In genomic region chr2:59407512-59407988, GRCm38 (mm10) we compare ENCODE assay signal across 8 mouse cellular contexts.
DNase-seq lines count a peak whose midpoint lies in the region; ATAC-seq and TF ChIP-seq lines count a peak whose summit lies in the region.

No protein-coding gene starts in this region.

- TF ChIP-seq POLR2A in thymus, adult 2 months (IDR thresholded peaks at IDR 0.05; ENCODE audit: control insufficient read depth, extremely low read depth, insufficient read depth, low read length, poor library complexity): no peak

- TF ChIP-seq CTCF in layer of hippocampus, adult 2 months (conservative IDR thresholded peaks at IDR 0.05): no peak; the same call in 1 of the 2 replicates
- no peak for TF ChIP-seq CTCF in thymus, adult 2 months (IDR thresholded peaks at IDR 0.05; ENCODE audit: borderline replicate concordance, control insufficient read depth, extremely low read depth, insufficient read depth, low read length, poor library complexity)

- H3K4me2 ChIP-seq in midbrain, embryonic 11.5 days: no peak overlapping the region

- WGBS in midbrain, embryonic 11.5 days: 61% methylated on average over 13 of the region's 13 CpGs
- WGBS in thymus, adult 2 months: 98% methylated on average over 13 of the region's 13 CpGs

- no peaks in the 10 kb centered on the region for H3K36me3 ChIP-seq in midbrain, embryonic 11.5 days (ENCODE audit: control insufficient read depth, insufficient read depth, low read length)
- no peaks in the 10 kb centered on the region for H3K36me3 ChIP-seq in thymus, adult 2 months (ENCODE audit: control insufficient read depth, insufficient read depth, low read length)

- H3K4me3 ChIP-seq in layer of hippocampus, adult 2 months: no peak overlapping the region
- no peak overlapping the region for H3K4me3 ChIP-seq in midbrain, embryonic 11.5 days (ENCODE audit: low read depth, low read length)
- no peak overlapping the region for H3K4me3 ChIP-seq in thymus, adult 2 months (ENCODE audit: control insufficient read depth, insufficient read depth, low read length)

- DNase-seq in adrenal gland, postnatal 10 days: peak; percentile 36
- DNase-seq in adrenal gland, adult 2 months: no peak
- DNase-seq in cerebellum, postnatal 14 days: peak; percentile 52 to 64
- peak; percentile 61 to 63 for DNase-seq in heart, adult 9 months (ENCODE audit: low spot score in 2 of 2)
- DNase-seq in layer of hippocampus, adult 2 months (ENCODE audit: low spot score in 2 of 2): peak; percentile 40 to 73
- DNase-seq in midbrain, embryonic 11.5 days (ENCODE audit: low spot score, missing footprints): peak; percentile 85
- DNase-seq in thymus, adult 2 months: no peak
- DNase-seq in urinary bladder, postnatal 10 days (ENCODE audit: low spot score): no peak

- H3K27me3 ChIP-seq in midbrain, embryonic 11.5 days (ENCODE audit: control insufficient read depth, insufficient read depth, low read length): no peaks in the 10 kb centered on the region
- H3K27me3 ChIP-seq in thymus, adult 2 months (ENCODE audit: control insufficient read depth, insufficient read depth, low read length): no peaks in the 10 kb centered on the region

- H3K9me3 ChIP-seq in midbrain, embryonic 11.5 days (ENCODE audit: control insufficient read depth, low read length): no peaks in the 10 kb centered on the region

- peak overlapping the region; percentile 85 for H3K27ac ChIP-seq in layer of hippocampus, adult 2 months
- no peak overlapping the region for H3K27ac ChIP-seq in midbrain, embryonic 11.5 days (ENCODE audit: low read depth, low read length)
- H3K27ac ChIP-seq in thymus, adult 2 months (ENCODE audit: control insufficient read depth, insufficient read depth, low read length): no peak overlapping the region

- no peaks in the 10 kb centered on the region for H3K4me1 ChIP-seq in midbrain, embryonic 11.5 days (ENCODE audit: control insufficient read depth, insufficient read depth, low read length)
- H3K4me1 ChIP-seq in thymus, adult 2 months (replicated peaks; ENCODE audit: control insufficient read depth, insufficient read depth, low read length): no peaks in the 10 kb centered on the region

- H3K9ac ChIP-seq in midbrain, embryonic 11.5 days (ENCODE audit: low read length): no peak overlapping the region

- ATAC-seq in midbrain, embryonic 11.5 days (ENCODE audit: low FRiP score): peak; percentile 76

Comparison
In these comparisons a context has a peak if more than half of its experiments do, and no peak if none do; other contexts are left out.
1. DNase-seq: peak in adrenal gland, postnatal 10 days (single experiment), cerebellum, postnatal 14 days (2 of 2), heart, adult 9 months (2 of 2), layer of hippocampus, adult 2 months (2 of 2) and midbrain, embryonic 11.5 days (single experiment); none in adrenal gland, adult 2 months (single experiment), thymus, adult 2 months (single experiment) and urinary bladder, postnatal 10 days (single experiment).